Comparison of ENCODE assay signal across 10 mouse cellular contexts in the genomic region with DNA sequence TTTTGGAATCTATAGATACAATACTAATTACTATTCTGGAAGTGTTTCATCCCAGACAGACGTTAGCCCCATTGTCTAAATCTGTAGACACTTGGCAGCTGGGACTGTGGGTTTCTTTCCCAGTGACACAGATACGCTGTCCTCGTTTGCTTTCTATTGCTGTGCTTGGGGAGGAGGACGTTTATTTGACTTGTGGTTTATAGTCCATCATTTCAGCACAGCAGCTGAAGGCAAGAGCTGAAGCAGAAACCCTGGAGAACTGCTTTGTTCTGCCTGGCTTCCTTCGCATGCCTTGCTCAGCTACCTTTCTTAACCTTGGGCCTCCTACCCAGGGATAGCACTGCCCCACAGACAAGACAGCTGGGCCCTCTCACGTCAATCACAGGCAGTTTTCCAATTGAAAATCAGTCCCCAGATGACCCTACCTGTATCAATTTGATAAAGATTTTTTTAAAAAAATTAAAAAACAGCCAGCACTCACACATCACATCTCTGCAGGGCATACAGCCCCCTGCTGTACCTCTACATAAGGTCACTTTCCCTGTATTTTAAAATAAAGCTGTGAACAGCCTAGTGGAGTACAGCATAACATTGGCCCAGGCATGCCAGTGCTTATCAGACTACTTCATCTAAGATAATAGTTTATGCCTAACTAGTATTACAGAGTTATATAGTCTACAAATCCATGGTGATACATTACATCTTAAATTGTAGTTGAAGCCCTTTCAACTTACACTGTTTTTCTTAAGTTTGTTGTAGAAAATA.
DNase-seq lines count a peak whose midpoint lies in the region; ATAC-seq lines count a peak whose summit lies in the region.
"Had no signal": no experiment of that assay in that cellular context is flagged by ENCODE, and none has a peak within 500 bp of the region (broad histone marks: within the 10 kb centered on the region; RNA-seq: fewer than 3 reads in every experiment).

No protein-coding gene starts in this region.

- peak overlapping the region; percentile 42; the same call in 1 of the 2 replicates for H3K27ac ChIP-seq in embryonic facial prominence, embryonic 12.5 days
- H3K27ac ChIP-seq in embryonic facial prominence, embryonic 10.5 days (replicated peaks): no peak overlapping the region; the same call in 1 of the 2 replicates
- peak overlapping the region; percentile 83 for H3K27ac ChIP-seq in hindbrain, embryonic 13.5 days
- H3K27ac ChIP-seq in midbrain, embryonic 13.5 days: peak overlapping the region; percentile 90

- DNase-seq in embryonic facial prominence, embryonic 10.5 days (ENCODE audit: low spot score): no peak
- peak; percentile 70 for DNase-seq in Muller cell, postnatal 12 days (ENCODE audit: inconsistent ontology term)
- DNase-seq in adrenal gland, adult 2 months: no peak
- DNase-seq in adrenal gland, postnatal 36 days: no peak
- DNase-seq in embryo, embryonic 10 days (ENCODE audit: low spot score): no peak
- DNase-seq: layer of hippocampus, adult 9-11 months had no signal

- 61% methylated on average over 6 of the region's 6 CpGs for WGBS in embryonic facial prominence, embryonic 12.5 days
- 71% methylated on average over 6 of the region's 6 CpGs for WGBS in embryonic facial prominence, embryonic 10.5 days
- WGBS in hindbrain, embryonic 13.5 days: 17% methylated on average over 6 of the region's 6 CpGs
- 10% methylated on average over 6 of the region's 6 CpGs for WGBS in midbrain, embryonic 13.5 days

- H3K9me3 ChIP-seq in embryonic facial prominence, embryonic 12.5 days: no peaks in the 10 kb centered on the region
- H3K9me3 ChIP-seq in embryonic facial prominence, embryonic 10.5 days: no peaks in the 10 kb centered on the region
- H3K9me3 ChIP-seq in hindbrain, embryonic 13.5 days: no peaks in the 10 kb centered on the region
- no peaks in the 10 kb centered on the region for H3K9me3 ChIP-seq in midbrain, embryonic 13.5 days
- H3K9me3 ChIP-seq: heart, embryonic 12.5 days had no signal

- H3K4me1 ChIP-seq in embryonic facial prominence, embryonic 12.5 days: peaks cover 17% of the 10 kb centered on the region
- peaks cover 29% of the 10 kb centered on the region for H3K4me1 ChIP-seq in embryonic facial prominence, embryonic 10.5 days
- peaks cover 30% of the 10 kb centered on the region for H3K4me1 ChIP-seq in hindbrain, embryonic 13.5 days (replicated peaks)
- H3K4me1 ChIP-seq in midbrain, embryonic 13.5 days (replicated peaks): peaks cover 32% of the 10 kb centered on the region

- H3K9ac ChIP-seq in embryonic facial prominence, embryonic 12.5 days: no peak overlapping the region
- 0 out of 2 replicates have a peak overlapping the region, but pooled peaks have one; percentile 3 for H3K9ac ChIP-seq in hindbrain, embryonic 13.5 days
- 0 out of 2 replicates have a peak overlapping the region, but pooled peaks have one; percentile 41 for H3K9ac ChIP-seq in midbrain, embryonic 13.5 days (replicated peaks)
- H3K9ac ChIP-seq: heart, embryonic 12.5 days had no signal

- H3K4me3 ChIP-seq in embryonic facial prominence, embryonic 12.5 days: no peak overlapping the region
- H3K4me3 ChIP-seq in embryonic facial prominence, embryonic 10.5 days: no peak overlapping the region
- H3K4me3 ChIP-seq in hindbrain, embryonic 13.5 days: no peak overlapping the region
- no peak overlapping the region for H3K4me3 ChIP-seq in midbrain, embryonic 13.5 days (replicated peaks)
- H3K4me3 ChIP-seq: heart, embryonic 12.5 days had no signal

- no peak for ATAC-seq in embryonic facial prominence, embryonic 12.5 days (ENCODE audit: insufficient number of reproducible peaks, insufficient read depth, low FRiP score, low TSS enrichment)
- peak; percentile 77 for ATAC-seq in hindbrain, embryonic 13.5 days (ENCODE audit: low FRiP score)
- ATAC-seq in midbrain, embryonic 13.5 days: peak; percentile 88

- peaks cover 8% of the 10 kb centered on the region; the same call in 1 of the 2 replicates for H3K36me3 ChIP-seq in embryonic facial prominence, embryonic 12.5 days
- peaks cover 61% of the 10 kb centered on the region for H3K36me3 ChIP-seq in embryonic facial prominence, embryonic 10.5 days (replicated peaks)
- H3K36me3 ChIP-seq in hindbrain, embryonic 13.5 days: peaks cover 10% of the 10 kb centered on the region
- no peaks in the 10 kb centered on the region for H3K36me3 ChIP-seq in midbrain, embryonic 13.5 days

- H3K4me2 ChIP-seq in embryonic facial prominence, embryonic 12.5 days (replicated peaks): no peak overlapping the region
- H3K4me2 ChIP-seq in hindbrain, embryonic 13.5 days: no peak overlapping the region
- no peak overlapping the region; the same call in 1 of the 2 replicates for H3K4me2 ChIP-seq in midbrain, embryonic 13.5 days (replicated peaks)
- H3K4me2 ChIP-seq: heart, embryonic 12.5 days had no signal

- no peaks in the 10 kb centered on the region for H3K27me3 ChIP-seq in embryonic facial prominence, embryonic 12.5 days
- no peaks in the 10 kb centered on the region for H3K27me3 ChIP-seq in embryonic facial prominence, embryonic 10.5 days (replicated peaks; ENCODE audit: low read depth, poor library complexity, severe bottlenecking)
- H3K27me3 ChIP-seq in hindbrain, embryonic 13.5 days: no peaks in the 10 kb centered on the region
- H3K27me3 ChIP-seq in midbrain, embryonic 13.5 days: no peaks in the 10 kb centered on the region
- H3K27me3 ChIP-seq: heart, embryonic 12.5 days had no signal
